Mouse (Mus musculus): ENCODE data around the gene Myo1e. TPM values are rescaled to one million over a fixed set of nuclear protein-coding genes. Genes with fewer than 3 reads are reported as not detected.

Gene Myo1e
- total and polyA plus RNA-seq, 2 experiments from 2014 or later = 3.6 to 6.2 TPM

DNA sequence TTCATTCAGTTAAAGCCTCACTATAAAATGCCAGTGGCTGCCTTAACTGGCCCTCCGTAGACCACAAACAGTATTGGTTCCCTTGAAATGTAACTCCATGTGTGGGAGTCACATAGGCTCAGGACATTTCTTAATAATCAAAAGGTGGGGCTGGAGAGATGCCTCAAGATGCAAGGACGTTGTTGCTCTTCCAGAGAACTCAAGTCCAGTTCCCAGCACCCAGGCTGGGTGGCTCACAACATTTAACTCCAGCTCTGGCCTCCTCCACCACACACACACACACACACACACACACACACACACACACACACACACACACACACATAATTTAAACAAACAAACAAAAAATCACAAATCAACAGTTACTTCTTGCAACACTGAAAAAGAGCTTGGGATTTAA, 36.6 kb downstream of the Myo1e start:
- H3K4me2 ChIP-seq (ENCODE audit: low read depth) = no peak overlapping the region
- H3K36me3 ChIP-seq (ENCODE audit: insufficient read depth) = no peaks in the 10 kb centered on the region
- DNase-seq (no peak), ATAC-seq (no peak)
- H3K27me3 ChIP-seq (ENCODE audit: insufficient read depth, low read length) = no peaks in the 10 kb centered on the region
- H3K9ac ChIP-seq = no peak overlapping the region
- no peaks in the 10 kb centered on the region for H3K4me1 ChIP-seq (ENCODE audit: insufficient read depth)
- WGBS = 89% methylated on average over 2 of the region's 2 CpGs
- H3K27ac ChIP-seq (ENCODE audit: low read depth, low read length) = no peak overlapping the region
- H3K4me3 ChIP-seq (ENCODE audit: low read depth, low read length) = no peak overlapping the region
- no peak for TF ChIP-seq CTCF (IDR thresholded peaks at IDR 0.05; ENCODE audit: low read depth)
- H3K9me3 ChIP-seq (ENCODE audit: low read length) = no peaks in the 10 kb centered on the region

- Histone ChIP-seq H3K4me2 (ENCODE audit: low read depth) (no peak overlapping the region), H3K9ac (no peak overlapping the region), H3K4me3 (ENCODE audit: low read depth, low read length) (no peak overlapping the region), H3K27me3 (ENCODE audit: insufficient read depth, low read length) (no peaks in the 10 kb centered on the region), H3K27ac (ENCODE audit: low read depth, low read length) (no peak overlapping the region), H3K9me3 (ENCODE audit: low read length) (no peaks in the 10 kb centered on the region), H3K4me1 (ENCODE audit: insufficient read depth) (no peaks in the 10 kb centered on the region), H3K36me3 (ENCODE audit: insufficient read depth) (no peaks in the 10 kb centered on the region)
- 75% methylated on average over 7 of the region's 7 CpGs for WGBS
- no peak for ATAC-seq
- DNase-seq = no peak
- TF ChIP-seq CTCF (IDR thresholded peaks at IDR 0.05; ENCODE audit: low read depth) = no peak
Measured at GRCm38 (mm10) chr9:70244115-70244514, 37.0 kb downstream of the Myo1e start.

DNA sequence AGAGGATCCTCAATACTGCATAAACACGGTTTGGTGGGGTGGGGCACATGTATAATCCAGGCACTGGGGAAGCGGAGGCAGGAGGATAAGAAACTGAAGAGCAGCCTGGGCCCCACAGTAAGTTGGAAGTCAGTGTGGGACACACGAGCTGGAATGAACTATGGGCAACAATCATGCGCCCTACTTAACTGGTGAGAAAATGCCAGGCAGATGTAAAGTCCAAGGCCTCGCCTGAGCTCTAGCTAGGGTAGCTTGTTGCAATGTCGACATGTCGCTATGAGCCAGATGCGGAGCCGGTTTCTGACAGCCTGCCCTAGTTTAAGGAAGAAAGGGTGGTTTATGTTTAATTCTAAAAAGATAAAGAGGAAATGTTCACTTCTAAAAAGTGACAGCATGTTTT, 37.9 kb downstream of the Myo1e start:
- no peak overlapping the region for H3K4me3 ChIP-seq (ENCODE audit: low read depth, low read length)
- no peak overlapping the region for H3K4me2 ChIP-seq (ENCODE audit: low read depth)
- no peaks in the 10 kb centered on the region for H3K9me3 ChIP-seq (ENCODE audit: low read length)
- DNase-seq (no peak), ATAC-seq (no peak)
- no peaks in the 10 kb centered on the region for H3K4me1 ChIP-seq (ENCODE audit: insufficient read depth)
- no peak overlapping the region for H3K9ac ChIP-seq
- no peaks in the 10 kb centered on the region for H3K27me3 ChIP-seq (ENCODE audit: insufficient read depth, low read length)
- WGBS = 90% methylated on average over 9 of the region's 9 CpGs
- no peak overlapping the region for H3K27ac ChIP-seq (ENCODE audit: low read depth, low read length)
- H3K36me3 ChIP-seq (ENCODE audit: insufficient read depth) = no peaks in the 10 kb centered on the region
- no peak for TF ChIP-seq CTCF (IDR thresholded peaks at IDR 0.05; ENCODE audit: low read depth)

GRCm38 (mm10) chr9:70246427-70246826, 39.3 kb downstream of the Myo1e start:
- TF ChIP-seq CTCF (IDR thresholded peaks at IDR 0.05; ENCODE audit: low read depth) = no peak
- H3K36me3 ChIP-seq (ENCODE audit: insufficient read depth) = no peaks in the 10 kb centered on the region
- H3K4me1 ChIP-seq (ENCODE audit: insufficient read depth) = no peaks in the 10 kb centered on the region
- H3K27ac ChIP-seq (ENCODE audit: low read depth, low read length) = no peak overlapping the region
- ATAC-seq = no peak
- no peak overlapping the region for H3K9ac ChIP-seq
- H3K9me3 ChIP-seq (ENCODE audit: low read length) = no peaks in the 10 kb centered on the region
- H3K4me3 ChIP-seq (ENCODE audit: low read depth, low read length) = no peak overlapping the region
- no peak for DNase-seq
- 65% methylated on average over 10 of the region's 10 CpGs for WGBS
- no peaks in the 10 kb centered on the region for H3K27me3 ChIP-seq (ENCODE audit: insufficient read depth, low read length)
- no peak overlapping the region for H3K4me2 ChIP-seq (ENCODE audit: low read depth)

GRCm38 (mm10) chr9:70248046-70248445, 40.9 kb downstream of the Myo1e start:
- Histone ChIP-seq H3K4me3 (ENCODE audit: low read depth, low read length) (no peak overlapping the region), H3K9ac (no peak overlapping the region), H3K4me1 (ENCODE audit: insufficient read depth) (no peaks in the 10 kb centered on the region), H3K27me3 (ENCODE audit: insufficient read depth, low read length) (no peaks in the 10 kb centered on the region), H3K36me3 (ENCODE audit: insufficient read depth) (no peaks in the 10 kb centered on the region), H3K4me2 (ENCODE audit: low read depth) (no peak overlapping the region), H3K27ac (ENCODE audit: low read depth, low read length) (no peak overlapping the region), H3K9me3 (ENCODE audit: low read length) (no peaks in the 10 kb centered on the region)
- DNase-seq (no peak), ATAC-seq (no peak)
- no peak for TF ChIP-seq CTCF (IDR thresholded peaks at IDR 0.05; ENCODE audit: low read depth)
- 91% methylated on average over 6 of the region's 6 CpGs for WGBS

DNA sequence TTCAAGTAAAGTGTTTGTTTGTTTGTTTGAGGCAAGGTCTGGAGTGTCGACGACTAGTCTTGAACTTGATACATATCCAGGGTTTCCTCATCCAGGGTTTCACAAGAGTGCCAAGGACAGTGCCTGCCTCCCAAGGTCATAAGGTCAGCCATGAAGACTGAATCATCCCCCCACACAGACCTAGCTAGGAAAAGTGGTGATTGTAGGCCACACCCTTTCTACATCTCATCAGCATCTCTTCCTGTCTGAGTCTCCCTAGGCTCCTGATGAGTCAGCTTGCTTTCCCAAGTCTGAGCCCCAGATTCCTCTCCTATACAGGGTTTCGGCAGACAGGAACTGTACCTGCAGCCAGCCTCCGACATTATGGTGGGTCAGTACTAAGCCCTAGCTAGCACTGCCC, 41.7 kb downstream of the Myo1e start:
- no peak overlapping the region for H3K27ac ChIP-seq (ENCODE audit: low read depth, low read length)
- no peaks in the 10 kb centered on the region for H3K36me3 ChIP-seq (ENCODE audit: insufficient read depth)
- H3K9me3 ChIP-seq (ENCODE audit: low read length) = no peaks in the 10 kb centered on the region
- ATAC-seq (no peak), DNase-seq (no peak)
- no peaks in the 10 kb centered on the region for H3K27me3 ChIP-seq (ENCODE audit: insufficient read depth, low read length)
- no peak for TF ChIP-seq CTCF (IDR thresholded peaks at IDR 0.05; ENCODE audit: low read depth)
- no peak overlapping the region for H3K4me2 ChIP-seq (ENCODE audit: low read depth)
- WGBS = 93% methylated on average over 4 of the region's 4 CpGs
- H3K4me3 ChIP-seq (ENCODE audit: low read depth, low read length) = no peak overlapping the region
- no peaks in the 10 kb centered on the region for H3K4me1 ChIP-seq (ENCODE audit: insufficient read depth)
- no peak overlapping the region for H3K9ac ChIP-seq

DNA sequence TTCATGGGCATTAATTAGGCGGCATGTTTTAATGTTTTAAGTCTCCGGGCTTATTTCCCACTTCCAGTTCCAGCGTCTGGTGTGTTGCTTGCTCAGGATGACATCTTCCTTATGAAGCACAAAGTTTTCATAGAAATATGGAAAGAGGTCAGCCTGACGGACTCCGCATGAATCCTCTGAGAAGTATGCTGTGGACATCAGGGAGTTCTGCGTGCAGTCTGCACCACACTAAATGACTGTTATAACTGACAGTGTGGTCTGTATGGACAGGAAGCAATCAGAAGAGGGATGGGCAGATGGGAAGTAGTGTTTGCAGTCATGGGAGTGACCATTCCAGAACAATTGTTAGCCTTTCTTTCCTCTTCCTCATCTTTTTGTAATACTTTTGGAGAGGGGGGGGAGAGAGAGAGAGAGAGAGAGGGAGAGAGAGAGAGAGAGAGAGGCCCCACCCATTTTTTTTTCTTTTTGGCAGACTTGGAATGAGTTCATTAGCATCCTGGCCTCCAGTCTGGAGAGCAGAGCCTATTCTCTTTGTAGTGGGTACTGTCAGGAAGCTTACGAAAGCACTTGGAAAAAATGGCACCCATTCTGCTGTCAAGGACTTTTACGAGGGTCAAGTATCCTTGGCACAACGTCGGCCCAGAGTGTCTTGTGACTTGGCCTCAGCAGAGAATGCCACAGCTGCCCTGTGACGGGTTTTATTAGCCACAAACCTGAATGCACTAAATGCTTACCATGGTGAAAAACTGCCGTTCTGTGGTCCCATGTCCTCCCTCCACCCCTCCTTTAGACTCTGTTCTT, 42.9 kb downstream of the Myo1e start:
- WGBS = 43% methylated on average over 12 of the region's 12 CpGs
- Histone ChIP-seq H3K27me3 (ENCODE audit: insufficient read depth, low read length) (no peaks in the 10 kb centered on the region), H3K4me3 (ENCODE audit: low read depth, low read length) (no peak overlapping the region), H3K27ac (ENCODE audit: low read depth, low read length) (no peak overlapping the region), H3K36me3 (ENCODE audit: insufficient read depth) (no peaks in the 10 kb centered on the region), H3K4me2 (ENCODE audit: low read depth) (no peak overlapping the region), H3K4me1 (ENCODE audit: insufficient read depth) (no peaks in the 10 kb centered on the region), H3K9me3 (ENCODE audit: low read length) (no peaks in the 10 kb centered on the region), H3K9ac (no peak overlapping the region)
- TF ChIP-seq CTCF (IDR thresholded peaks at IDR 0.05; ENCODE audit: low read depth) = no peak
- no peak for ATAC-seq
- no peak for DNase-seq

Measured in forebrain, postnatal 0 days (tissue).